Mouse (Mus musculus) retina, adult 2 months (tissue): Measurements from ENCODE around the gene Elfn2.

ENCODE experiments used
- DNase-seq: peaks from one replicate; pipeline ENCODE4 v3.0.0-alpha.2; 2012; ENCODE audit warnings: low read depth, low spot score

Elfn2 gene

GRCm38 (mm10) chr15:78720532-78720931 is 2.0 kb upstream of the Elfn2 start:
- DNase-seq: no peak

- DNase-seq: no peak
These were observed 1.5 kb upstream of the Elfn2 start for GRCm38 (mm10) chr15:78720094-78720493.

- DNase-seq: no peak
These were observed 845 bp upstream of the Elfn2 start for GRCm38 (mm10) chr15:78719416-78719815.

- DNase-seq: no peak
These were observed 1.6 kb downstream of the Elfn2 start for GRCm38 (mm10) chr15:78716936-78717335.

- DNase-seq: no peak
These were observed 2.7 kb downstream of the Elfn2 start for GRCm38 (mm10) chr15:78715856-78716255.

- no peak for DNase-seq
These were observed 4.8 kb downstream of the Elfn2 start for GRCm38 (mm10) chr15:78713751-78714150.

GRCm38 (mm10) chr15:78712335-78713258 is 6.0 kb downstream of the Elfn2 start:
- no peak for DNase-seq

- no peak for DNase-seq
These were observed 6.6 kb downstream of the Elfn2 start for GRCm38 (mm10) chr15:78711935-78712334.

GRCm38 (mm10) chr15:78710634-78711033 is 7.9 kb downstream of the Elfn2 start:
- no peak for DNase-seq

- no peak for DNase-seq
These were observed 8.8 kb downstream of the Elfn2 start for GRCm38 (mm10) chr15:78709767-78710166.

- DNase-seq: no peak
These were observed 11.9 kb downstream of the Elfn2 start for GRCm38 (mm10) chr15:78706630-78707029.

GRCm38 (mm10) chr15:78704824-78705223 is 13.7 kb downstream of the Elfn2 start:
- DNase-seq: no peak

GRCm38 (mm10) chr15:78704007-78704406 is 14.6 kb downstream of the Elfn2 start:
- no peak for DNase-seq

- no peak for DNase-seq
These were observed 18.2 kb downstream of the Elfn2 start for GRCm38 (mm10) chr15:78700420-78700819.

GRCm38 (mm10) chr15:78699513-78699912 is 19.1 kb downstream of the Elfn2 start:
- no peak for DNase-seq

GRCm38 (mm10) chr15:78698491-78699135 is 20.0 kb downstream of the Elfn2 start:
- no peak for DNase-seq

- DNase-seq: no peak
These were observed 20.5 kb downstream of the Elfn2 start for GRCm38 (mm10) chr15:78698084-78698483.

GRCm38 (mm10) chr15:78695745-78696144 is 22.8 kb downstream of the Elfn2 start:
- no peak for DNase-seq

- DNase-seq: no peak
These were observed 26.1 kb downstream of the Elfn2 start for GRCm38 (mm10) chr15:78692505-78692904.

- DNase-seq: no peak
These were observed 27.9 kb downstream of the Elfn2 start for GRCm38 (mm10) chr15:78690716-78691115.

- no peak for DNase-seq
These were observed 31.7 kb downstream of the Elfn2 start for GRCm38 (mm10) chr15:78686910-78687309.

- no peak for DNase-seq
These were observed 34.5 kb downstream of the Elfn2 start for GRCm38 (mm10) chr15:78684111-78684510.

GRCm38 (mm10) chr15:78683474-78683873 is 35.1 kb downstream of the Elfn2 start:
- no peak for DNase-seq
